Mouse (Mus musculus): ENCODE data around the gene Pde10a.

Pde10a gene

DNA sequence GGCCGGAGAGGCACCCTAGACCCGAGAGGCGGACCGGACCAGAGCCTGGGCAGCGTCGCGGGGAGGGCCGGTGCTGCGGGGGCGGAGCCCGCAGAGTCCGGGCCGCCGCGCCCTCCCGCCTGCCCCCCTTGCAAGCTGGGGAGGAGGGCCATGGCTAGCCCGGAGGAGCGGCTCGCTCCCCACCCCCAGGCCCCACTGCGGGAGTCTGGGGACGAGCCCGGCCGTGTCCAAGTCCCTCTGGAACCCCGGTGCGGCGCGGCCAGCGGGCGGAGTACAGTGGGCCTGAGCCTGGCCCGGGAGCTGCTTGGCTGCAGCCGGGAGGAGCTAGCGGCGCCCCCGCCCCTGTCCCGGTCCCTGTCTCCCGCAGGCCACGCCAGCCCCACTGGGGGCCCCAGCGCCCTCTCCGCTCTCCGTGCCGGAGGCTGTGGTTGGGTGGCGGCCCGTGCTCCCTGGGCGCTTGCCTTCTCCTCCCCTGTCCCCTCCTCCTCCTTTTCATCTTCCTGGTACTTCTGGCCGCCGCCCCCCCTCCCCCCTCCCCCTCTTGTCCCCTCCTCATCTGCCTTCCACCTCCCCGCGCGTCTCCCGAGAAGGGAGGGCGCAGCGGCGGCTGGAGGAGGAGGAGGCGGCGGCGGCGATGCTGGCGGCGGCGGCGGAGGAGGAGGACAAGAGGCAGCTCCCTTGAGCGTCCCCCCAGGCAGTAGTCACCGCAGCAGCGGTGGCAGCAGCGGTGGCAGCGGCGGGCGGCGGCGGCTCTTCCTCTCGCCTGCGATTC, 276.1 kb downstream of the Pde10a start:
- DNase-seq (ENCODE audit: low spot score), result peak; percentile 45

DNA sequence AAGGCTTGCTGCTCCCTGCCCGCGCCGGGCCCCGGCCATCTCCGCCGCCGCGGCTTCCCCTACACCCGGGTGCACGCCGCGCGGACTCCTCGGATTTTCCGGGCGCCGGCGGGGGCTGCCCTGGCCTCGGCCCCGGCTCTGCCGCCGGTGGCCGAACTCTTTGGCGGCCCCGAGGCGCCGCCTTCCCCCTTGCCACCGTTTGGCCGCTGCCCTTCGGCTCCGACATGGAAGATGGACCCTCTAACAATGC, 276.6 kb downstream of the Pde10a start:
- no peak for DNase-seq (ENCODE audit: low spot score)

DNA sequence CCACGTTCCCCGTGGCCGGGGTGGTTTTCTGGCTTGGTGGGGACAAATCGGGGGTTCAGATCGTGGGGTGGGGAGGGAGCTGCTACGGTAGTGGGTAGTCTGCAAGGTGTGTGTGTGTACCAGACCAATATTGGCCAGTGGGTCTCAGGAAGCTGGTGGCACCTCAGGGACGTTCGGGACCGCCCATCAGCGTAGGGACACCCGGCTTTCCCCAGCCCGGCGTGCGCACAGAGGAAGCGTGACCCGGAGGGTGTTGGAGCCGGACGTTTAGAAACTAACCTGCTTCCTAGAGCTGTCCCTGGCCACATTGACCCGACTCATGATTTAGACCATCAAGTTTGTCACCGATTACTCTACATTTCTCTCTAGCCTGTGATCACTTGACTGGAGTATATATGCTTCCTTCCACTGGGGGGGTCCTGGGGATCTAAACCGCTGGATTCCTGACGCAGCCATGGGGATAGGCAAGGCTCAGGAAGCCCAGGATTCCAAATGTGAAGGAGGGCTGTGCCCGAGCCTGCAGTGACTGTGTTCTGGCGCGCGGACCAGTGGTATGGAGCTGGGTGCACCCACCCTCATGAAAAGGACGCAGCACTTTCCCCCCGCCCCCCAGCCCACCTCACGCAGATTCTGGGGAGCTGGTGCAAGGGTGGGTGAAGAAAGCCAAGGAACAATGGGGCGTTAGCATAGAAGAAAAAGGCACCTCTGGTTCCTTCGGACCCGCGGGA, 277.2 kb downstream of the Pde10a start:
- no peak for DNase-seq (ENCODE audit: low spot score)

DNA sequence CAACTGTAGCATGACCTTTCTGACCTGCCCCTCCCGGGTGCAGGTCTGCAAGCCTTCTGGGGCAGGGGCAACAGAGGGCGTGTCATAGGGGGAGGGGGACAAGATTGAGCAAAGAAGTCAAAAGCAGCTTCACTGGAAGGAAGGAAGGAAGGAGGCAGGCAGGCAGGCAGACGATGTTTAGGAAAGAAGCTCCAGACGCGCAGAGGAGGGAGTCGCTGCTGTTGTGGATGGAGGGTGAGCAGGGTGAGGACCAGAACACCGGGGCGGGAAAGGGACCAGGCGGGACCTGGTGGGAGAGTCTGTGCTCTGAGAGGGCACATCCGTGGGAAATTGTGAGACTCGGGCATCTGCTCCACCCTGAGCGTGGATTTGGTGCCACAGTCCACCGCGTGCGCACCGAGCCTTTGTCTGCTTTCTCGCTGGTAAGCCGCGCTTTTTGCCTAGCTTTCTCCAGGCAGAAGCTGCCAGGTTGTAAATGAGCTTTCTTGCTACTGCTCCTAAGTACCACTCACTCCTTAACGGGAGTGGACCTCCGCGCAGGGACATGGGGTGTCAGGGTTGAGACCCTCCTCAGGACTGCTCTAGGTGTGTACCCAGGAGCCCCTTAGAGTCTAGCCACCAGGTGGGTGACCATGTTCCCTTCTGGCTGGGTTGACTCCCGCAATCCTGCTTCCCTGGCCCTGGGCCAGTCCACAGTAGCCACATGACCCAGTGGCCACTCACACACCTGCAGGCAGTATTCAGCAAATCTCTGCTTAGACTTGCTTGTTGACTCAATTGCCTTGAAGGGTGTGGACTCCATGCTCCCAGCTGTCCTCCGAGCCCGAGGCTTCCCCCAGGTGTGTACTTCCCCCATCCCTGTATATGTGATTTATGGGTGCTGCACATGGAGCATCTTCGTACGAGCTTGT, 278.0 kb downstream of the Pde10a start:
- DNase-seq (ENCODE audit: low spot score), result no peak

DNA sequence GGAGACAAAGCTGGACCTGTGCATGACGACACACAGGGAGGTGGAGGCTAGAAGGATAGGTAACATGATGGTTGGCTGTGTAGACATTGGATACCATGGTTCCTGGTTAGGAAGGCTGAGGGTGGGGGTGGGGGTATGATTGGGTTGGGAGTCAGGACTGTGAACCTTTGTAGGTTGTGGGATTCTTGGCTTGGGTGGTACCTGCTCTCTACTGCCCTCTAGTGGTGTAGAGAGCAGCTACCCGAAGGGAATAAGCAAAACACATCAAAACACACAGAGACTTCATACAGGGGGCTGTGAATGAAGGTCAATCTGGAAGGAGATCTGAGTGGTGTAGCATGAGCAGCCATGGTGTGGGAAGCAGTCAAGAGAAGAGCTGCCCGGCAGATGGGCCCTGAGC, 282.2 kb downstream of the Pde10a start:
- no peak for DNase-seq (ENCODE audit: low spot score)

DNA sequence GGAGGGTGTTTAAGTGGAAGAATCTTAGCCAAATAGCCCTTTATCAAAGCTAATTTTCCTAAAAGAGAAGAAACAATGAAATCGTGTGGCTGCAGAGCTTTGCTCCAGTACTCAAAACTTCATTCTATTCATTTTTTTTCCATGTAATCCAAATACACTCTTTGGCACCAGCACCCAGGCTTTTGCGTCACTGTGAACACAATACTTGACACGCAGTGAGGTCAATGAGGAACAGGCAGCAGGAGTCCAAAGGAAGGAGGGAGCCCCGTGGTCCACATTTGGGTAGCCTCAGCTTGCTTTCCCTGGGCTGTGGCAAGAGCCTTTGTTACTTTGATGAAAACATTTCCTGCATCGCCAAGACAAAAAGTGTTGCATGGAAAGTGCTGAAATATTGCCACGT, 284.6 kb downstream of the Pde10a start:
- no peak for DNase-seq (ENCODE audit: low spot score)

DNA sequence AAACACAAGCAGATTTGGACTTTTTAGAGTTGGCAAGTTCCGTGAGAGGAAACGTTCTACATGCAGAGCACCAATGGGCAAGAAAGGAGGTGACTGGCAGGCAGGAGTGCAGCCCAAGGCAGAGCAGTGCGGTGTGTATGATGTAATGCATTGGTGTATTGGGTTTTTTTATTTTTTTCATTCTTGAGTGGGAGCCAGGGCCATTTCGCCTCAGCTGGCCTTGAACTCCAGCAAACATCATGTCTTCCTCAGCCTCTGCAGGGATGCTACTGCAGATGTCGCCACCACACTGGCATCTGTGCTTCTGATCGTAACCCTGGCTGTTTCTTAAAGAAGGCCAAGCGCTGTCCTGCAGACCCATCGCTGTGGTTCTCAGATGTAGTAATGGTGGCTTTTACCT, 285.0 kb downstream of the Pde10a start:
- no peak for DNase-seq (ENCODE audit: low spot score)

DNA sequence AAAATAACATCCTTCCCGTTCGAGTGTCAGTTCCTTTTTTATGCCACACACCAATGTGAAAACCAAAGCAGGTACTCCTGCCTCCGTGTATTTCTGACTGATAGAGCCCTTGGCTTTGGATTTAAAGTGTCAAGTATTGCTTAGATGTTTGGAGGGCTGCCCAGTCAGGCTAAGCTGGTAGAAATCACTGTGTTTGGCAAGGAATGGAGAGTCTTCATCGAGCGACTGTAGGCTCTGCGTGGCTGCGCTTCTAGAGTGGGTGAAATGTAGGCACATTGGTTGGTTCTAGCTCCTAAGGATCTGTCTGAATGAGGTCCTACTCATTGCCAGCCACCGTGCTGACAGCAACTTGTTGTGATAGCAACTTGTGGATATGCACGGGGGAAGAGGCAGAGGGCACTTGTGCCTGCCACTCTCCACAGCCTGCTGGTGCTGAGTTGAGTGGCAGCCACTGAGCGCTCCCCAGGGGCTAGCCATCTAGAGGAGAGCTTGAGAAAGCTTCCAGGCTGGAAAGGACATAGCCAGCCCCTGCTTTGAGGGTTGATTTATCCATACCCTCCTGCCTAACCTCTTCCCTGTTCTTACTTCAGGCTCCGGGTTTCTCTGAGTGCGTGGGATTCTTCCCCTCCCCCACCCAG, 287.2 kb downstream of the Pde10a start:
- no peak for DNase-seq (ENCODE audit: low spot score)

GRCm38 (mm10) chr17:8813773-8814491, 288.8 kb downstream of the Pde10a start:
- no peak for DNase-seq (ENCODE audit: low spot score)

DNA sequence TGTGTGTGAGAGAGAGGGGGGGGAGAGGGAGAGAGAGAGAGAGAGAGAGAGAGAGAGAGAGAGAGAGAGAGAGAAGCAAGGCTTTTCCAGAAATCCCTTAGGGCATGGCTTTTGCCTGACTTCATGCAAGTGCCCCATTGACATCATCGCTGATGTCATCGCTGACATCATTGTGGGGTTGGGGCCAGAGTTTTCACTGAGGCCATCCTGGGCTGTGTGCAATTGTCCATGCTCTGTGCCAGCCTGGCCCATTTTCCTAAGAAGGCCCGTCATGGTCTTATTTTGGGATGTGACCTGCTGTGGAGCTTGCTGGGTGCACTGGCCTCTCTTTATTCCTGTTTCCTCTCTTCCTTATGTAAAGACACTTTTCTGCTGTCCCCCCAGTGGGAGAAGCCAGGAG, 290.2 kb downstream of the Pde10a start:
- DNase-seq (ENCODE audit: low spot score), result no peak

GRCm38 (mm10) chr17:8815864-8816263, 290.7 kb downstream of the Pde10a start:
- no peak for DNase-seq (ENCODE audit: low spot score)

DNA sequence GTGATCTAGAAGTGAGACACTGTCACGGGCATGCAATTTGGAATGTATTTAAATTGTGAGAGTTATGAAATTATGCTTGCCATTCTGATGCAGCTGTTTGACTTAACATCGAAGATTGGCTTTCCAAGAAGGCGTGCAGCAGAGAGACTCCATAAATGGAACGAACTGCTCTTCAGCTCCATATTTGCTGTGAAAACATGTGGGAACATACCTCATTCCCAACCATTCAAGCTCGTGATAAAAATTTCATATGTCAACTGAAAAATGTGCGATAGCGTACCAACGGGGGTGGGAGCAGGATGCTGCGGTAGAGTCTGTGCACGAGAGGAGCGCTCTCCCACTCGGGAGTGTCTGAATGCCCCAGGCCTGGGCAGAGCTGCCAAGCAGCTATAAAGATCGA, 293.5 kb downstream of the Pde10a start:
- no peak for DNase-seq (ENCODE audit: low spot score)

GRCm38 (mm10) chr17:8823548-8823947, 298.4 kb downstream of the Pde10a start:
- no peak for DNase-seq (ENCODE audit: low spot score)

DNA sequence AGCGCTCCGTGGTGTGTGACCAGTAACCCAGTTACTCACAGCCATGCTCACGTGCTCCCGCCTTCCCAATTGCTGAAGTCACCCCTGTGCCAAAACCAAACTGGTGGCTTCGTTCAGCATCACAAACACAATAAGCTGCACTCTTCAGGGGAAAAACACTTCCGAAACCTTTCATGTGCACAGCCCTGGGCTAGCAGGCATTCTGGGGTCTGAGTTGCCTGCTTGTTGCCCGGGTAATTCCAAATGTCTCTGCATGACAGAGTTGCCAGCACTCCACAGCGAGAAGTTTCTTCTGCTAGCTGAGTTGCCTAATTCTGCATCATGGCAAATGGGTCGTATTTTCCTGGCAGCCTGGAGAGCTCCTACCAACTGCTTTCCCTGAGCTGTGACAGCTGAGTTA, 302.0 kb downstream of the Pde10a start:
- no peak for DNase-seq (ENCODE audit: low spot score)

DNA sequence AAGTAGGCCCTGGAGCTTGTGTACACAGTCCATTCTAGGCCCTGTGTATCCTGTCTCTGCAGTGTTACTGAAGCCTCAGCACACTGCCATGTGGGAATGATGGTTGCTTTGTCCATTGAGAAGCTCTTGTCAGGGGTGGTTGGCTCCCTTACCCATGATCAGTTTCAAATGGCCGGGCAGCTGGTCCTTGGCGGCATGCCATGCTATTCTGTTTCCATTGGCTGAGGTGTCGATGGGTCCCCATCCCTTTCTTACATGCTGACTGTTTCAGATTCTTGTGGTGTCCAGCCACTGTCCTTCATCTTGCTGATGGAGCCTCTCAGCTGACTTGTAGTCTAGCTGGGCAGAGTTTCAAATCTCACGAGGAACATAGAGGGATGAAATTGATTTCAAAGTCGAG, 305.8 kb downstream of the Pde10a start:
- no peak for DNase-seq (ENCODE audit: low spot score)

DNA sequence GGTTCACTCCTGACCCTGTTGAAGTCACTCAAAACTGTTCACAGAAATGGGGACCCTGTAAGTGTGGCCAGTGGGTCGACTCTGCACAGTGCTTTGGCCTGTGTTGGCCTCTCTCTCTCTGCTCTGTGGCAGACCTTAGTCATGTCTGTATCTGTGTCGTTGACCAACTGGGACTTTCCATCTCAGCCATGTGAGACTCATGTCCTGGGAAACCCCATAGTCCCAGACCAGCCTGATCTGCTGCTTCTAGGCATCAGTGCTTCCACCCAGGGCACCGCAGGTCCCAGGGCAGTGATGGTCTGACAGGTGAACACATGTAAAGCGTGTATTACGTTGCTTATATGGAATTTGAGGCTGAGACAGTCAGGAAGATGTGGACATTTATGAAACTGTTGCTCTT, 311.1 kb downstream of the Pde10a start:
- DNase-seq (ENCODE audit: low spot score), result no peak

- no peak for DNase-seq (ENCODE audit: low spot score)
Observed at GRCm38 (mm10) chr17:8838252-8838651, 313.1 kb downstream of the Pde10a start.

DNA sequence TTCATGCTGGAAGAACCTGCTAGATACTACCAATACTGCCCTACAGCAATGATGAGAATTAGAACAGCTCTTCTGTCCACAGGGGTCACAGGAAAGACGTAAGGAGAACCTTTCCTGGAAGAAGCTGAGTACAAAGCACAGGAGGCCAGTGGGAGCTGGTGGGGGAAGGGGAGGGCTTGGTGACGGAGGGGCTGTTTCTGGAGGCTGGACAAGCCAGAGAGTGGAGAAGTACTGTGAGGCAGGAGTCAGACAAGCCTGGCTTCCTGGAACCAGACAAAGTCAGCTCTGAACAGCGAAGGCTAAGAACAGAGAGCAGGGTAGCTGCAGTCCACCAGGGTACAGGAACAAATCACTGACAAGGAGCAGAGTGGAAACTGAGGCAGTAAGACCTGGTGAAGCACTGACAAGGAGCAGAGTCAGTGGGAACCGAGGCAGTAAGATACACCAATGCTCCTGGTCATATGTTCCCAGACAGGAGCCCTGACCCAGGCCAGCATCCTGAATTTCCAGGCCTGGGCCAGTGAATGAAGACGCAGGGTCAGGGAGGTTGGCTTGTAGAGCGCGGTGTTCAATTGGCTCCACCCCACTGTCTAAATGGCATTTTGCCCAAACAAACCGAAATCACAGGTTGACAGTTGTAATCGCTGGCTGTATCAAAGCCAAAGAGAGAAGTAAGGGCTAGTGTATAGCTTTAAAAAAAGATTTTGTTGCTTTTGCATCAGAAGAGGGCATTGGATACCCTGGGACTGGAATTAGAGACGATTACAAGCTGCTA, 314.3 kb downstream of the Pde10a start:
- no peak for DNase-seq (ENCODE audit: low spot score)

GRCm38 (mm10) chr17:8841094-8841493, 315.9 kb downstream of the Pde10a start:
- no peak for DNase-seq (ENCODE audit: low spot score)

DNA sequence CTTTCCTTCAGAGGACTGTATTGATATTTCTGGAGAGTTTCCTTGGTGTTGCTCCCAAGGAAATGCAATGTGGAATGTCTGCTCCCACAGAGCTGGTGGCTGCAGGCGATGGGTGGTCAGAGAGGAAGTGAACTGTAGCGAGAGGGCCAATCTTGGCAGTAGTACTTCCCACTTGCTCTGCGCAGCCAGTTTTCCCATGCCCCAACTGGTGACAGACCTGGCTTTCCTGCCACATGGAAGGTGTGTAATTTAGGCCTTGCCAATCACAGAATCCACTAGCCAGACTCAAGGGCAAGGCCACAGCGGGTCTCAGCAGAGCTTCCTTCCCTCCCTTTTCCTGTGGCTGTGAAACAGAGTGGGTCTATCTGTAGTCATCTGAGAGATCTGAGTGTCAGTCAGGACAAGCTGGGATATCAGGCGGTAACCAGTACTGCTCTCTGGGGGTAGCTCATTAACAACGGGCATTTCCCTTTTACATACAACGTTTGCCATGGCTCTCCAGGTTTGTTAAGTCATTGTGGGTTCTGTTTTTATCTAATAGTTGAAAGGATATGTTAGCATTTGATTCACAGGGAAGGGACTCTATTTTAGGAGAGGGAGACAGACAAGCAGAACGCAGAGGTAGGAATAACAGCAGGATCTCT, 316.8 kb downstream of the Pde10a start:
- DNase-seq (ENCODE audit: low spot score), result no peak

DNA sequence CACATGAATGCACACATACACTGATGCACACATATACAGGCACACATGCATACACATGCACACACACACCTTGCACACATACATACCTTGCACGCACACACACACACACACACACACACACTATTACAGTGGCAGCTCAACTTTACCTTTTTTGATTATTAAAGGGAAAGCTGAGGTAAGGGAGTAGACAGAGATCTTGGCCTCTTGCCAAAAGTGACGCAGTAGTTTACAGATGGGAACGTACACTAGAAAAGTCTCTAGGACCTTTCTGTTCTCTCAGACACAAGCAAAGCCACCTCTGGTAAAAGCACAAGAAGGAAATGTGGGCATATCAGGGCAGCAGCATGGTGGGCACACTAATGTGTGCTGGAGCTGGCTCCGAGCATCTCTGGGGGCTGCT, 317.5 kb downstream of the Pde10a start:
- no peak for DNase-seq (ENCODE audit: low spot score)
